Mouse (Mus musculus): Measurements from ENCODE around the gene Snx19. TPM values are rescaled to one million over a fixed set of nuclear protein-coding genes. Genes with fewer than 3 reads are reported as not detected.

The Snx19 gene
- 25.6 and 27.0 TPM in 2 replicates for polyA plus RNA-seq (2016; fragmentation: Nextera tagmentation; extraction: Ambion mirVana)

DNA sequence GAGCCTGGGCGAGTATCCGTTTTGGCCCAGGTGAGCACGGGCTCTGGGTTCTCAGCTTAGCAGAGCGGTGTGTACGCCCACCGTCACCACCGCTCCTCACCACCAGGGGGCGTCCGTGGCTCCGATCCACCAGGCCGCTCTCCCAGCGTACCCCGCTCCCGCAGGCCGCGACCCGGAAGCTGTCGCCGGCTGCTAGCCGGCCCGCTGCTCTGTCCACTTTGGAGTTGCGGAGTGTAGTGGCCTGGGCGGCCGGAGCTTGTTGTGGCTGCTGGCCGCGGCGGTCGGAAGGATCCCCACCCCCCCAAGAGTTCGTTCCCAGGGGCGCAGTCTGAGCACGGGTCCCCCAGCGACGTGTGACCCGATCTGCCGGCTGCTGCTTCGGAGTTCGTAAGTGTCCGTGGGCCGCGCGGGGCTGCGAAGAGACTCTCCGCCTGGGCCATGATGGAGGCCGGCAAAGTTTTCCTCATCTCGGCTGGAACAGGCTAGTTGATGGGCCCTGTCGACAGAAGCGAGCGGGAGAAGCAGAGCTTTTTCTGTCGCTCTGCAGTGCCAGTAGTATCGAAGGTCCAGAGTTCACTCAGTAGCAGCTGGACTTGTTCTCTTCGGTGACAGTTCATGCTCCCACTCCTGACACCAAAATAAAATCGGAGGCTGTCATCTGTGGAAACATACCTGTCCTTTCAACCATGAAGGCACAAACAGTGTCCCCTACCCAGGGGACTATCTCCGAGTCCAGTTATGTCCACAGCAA lies at the start of gene Snx19:
TSS of gene Snx19 (plus strand) at position 227 of the 751 bp plus-strand sequence.
- Histone ChIP-seq H3K9me3 (no peaks in the 10 kb centered on the region), H3K9ac (peak within 1 kb of the TSS; percentile 83), H3K4me1 (peaks cover 37% of the 10 kb centered on the region), H3K4me2 (replicated peaks) (peak within 1 kb of the TSS; percentile 72), H3K27me3 (replicated peaks) (no peaks in the 10 kb centered on the region), H3K36me3 (peaks cover under 1% of the 10 kb centered on the region), H3K4me3 (peak within 1 kb of the TSS; percentile 83), H3K27ac (no peak within 1 kb of the TSS)
- 3% methylated on average over 53 of the region's 53 CpGs for WGBS
- peak; percentile 97 for ATAC-seq (ENCODE audit: low FRiP score, low read depth)

DNA sequence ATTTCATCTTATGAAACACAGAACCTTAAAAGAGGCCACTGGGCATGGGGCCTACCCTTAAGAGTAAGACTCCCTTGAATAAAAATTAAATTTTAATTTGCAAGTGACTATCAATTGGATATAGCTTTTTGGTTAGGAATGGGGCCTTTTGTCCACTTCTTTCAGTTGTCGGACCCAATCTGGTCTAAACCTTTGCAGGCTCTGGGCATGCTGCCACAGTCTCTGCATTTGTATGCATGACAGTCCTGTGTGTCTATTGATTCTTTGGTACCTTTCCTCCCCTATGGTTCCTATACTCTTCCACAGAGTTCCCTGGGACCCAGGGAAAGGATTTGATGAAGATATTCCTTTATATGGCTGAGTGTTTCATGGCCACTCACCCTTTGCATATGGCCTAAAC lies 26.1 kb upstream of the Snx19 start:
- Histone ChIP-seq H3K27me3 (replicated peaks) (no peaks in the 10 kb centered on the region), H3K9ac (no peak overlapping the region), H3K9me3 (no peaks in the 10 kb centered on the region), H3K36me3 (no peaks in the 10 kb centered on the region), H3K27ac (no peak overlapping the region), H3K4me3 (no peak overlapping the region), H3K4me2 (replicated peaks) (no peak overlapping the region), H3K4me1 (no peaks in the 10 kb centered on the region)
- ATAC-seq (ENCODE audit: low FRiP score, low read depth), result no peak
- 84% methylated on average over 1 of the region's 1 CpGs for WGBS

DNA sequence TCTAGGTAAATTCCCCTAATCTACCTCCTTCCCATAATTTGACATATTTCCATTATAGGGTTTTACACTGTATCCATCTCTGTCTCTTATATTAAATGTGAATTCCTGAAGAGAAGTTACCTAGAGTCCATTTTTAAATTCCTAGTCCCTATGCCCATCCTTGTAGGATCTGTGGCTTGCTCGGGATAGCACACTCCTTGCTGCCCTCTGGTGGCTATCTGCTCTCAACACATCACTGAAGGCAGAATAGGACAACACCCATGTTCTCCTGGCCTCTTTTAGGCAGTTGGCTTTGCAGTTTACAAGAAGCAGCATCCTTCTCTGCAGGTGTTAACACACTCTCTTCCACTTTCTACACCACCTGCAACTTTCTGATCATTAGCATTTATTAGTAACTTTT lies 4.0 kb upstream of the Snx19 start:
- Histone ChIP-seq H3K27me3 (replicated peaks) (no peaks in the 10 kb centered on the region), H3K4me2 (replicated peaks) (no peak overlapping the region), H3K36me3 (no peaks in the 10 kb centered on the region), H3K27ac (no peak overlapping the region), H3K9me3 (no peaks in the 10 kb centered on the region), H3K9ac (no peak overlapping the region), H3K4me1 (peaks cover 8% of the 10 kb centered on the region), H3K4me3 (no peak overlapping the region)
- 6% methylated on average over 1 of the region's 1 CpGs for WGBS
- ATAC-seq (ENCODE audit: low FRiP score, low read depth), result no peak

DNA sequence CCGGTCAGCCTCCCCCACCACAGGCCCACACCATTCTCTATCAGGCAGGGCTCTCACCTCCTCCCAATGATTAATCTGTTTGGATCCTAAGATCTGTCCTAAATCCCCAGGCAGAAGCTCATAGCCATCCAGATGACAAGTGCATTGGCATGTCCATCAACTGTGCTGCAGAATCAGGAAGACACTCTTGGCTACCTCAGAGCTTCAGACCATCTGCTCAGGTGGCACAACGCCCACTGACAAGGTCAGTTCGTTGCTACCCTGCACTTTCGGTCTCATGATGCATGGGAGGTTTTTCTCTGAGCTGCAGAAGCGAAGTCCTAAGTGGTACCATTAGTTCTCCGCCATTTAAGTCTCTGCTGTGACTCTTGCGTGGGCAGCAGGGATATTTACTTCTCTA lies 1.7 kb upstream of the Snx19 start:
- H3K27ac ChIP-seq, result no peak overlapping the region
- H3K4me1 ChIP-seq, result peaks cover 31% of the 10 kb centered on the region
- WGBS, result 80% methylated on average over 7 of the region's 7 CpGs
- H3K9ac ChIP-seq, result no peak overlapping the region
- no peaks in the 10 kb centered on the region for H3K9me3 ChIP-seq
- H3K36me3 ChIP-seq, result no peaks in the 10 kb centered on the region
- H3K4me2 ChIP-seq (replicated peaks), result no peak overlapping the region
- no peak overlapping the region for H3K4me3 ChIP-seq
- H3K27me3 ChIP-seq (replicated peaks), result no peaks in the 10 kb centered on the region
- ATAC-seq (ENCODE audit: low FRiP score, low read depth), result no peak

DNA sequence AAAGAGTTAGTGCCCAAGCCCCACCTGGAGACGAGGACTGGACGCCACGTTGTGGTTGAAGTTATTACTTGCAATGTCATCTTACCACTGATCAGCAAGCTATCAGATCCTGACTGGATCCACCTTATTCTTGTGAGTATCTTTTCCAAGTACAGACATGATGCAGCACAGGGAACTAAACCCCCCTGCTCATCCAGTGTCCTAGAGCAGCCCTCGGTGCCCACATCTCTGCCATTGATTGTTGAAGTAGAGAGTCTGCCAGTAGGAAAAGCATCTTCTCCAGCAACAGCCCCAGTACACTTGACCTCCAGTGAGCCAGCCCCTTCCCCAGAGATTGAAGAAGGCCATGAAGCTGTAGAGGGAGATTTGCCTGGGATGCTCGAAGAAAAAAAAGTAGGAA lies 1.3 kb downstream of the Snx19 start:
- Histone ChIP-seq H3K27me3 (replicated peaks) (no peaks in the 10 kb centered on the region), H3K4me3 (peak overlapping the region; percentile 83; the same call in 1 of the 2 replicates), H3K36me3 (peaks cover 10% of the 10 kb centered on the region), H3K9ac (0 out of 2 replicates have a peak overlapping the region, but pooled peaks have one; percentile 83), H3K27ac (no peak overlapping the region), H3K9me3 (no peaks in the 10 kb centered on the region), H3K4me2 (replicated peaks) (peak overlapping the region; percentile 72), H3K4me1 (peaks cover 37% of the 10 kb centered on the region)
- no peak for ATAC-seq (ENCODE audit: low FRiP score, low read depth)
- 93% methylated on average over 5 of the region's 5 CpGs for WGBS

DNA sequence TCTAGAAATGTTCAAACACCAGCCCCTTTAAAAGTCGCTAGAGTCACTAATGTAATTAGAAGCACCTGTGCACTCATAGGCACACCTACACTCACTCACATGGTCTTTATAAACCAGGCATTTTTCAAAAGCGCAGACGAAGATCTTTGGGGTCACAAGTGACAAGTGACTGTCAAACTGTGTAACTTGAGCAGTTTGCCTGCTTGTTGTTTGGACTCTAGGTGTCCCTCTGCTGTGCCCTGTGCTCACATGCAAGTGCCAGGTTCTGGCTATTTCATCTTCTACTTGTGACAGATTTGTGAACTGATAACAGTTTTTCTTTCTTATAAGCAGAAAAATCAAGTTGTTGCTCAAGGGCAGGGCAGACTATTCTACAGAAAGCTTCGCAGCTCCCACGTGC lies 3.5 kb downstream of the Snx19 start:
- WGBS, result 87% methylated on average over 5 of the region's 5 CpGs
- Histone ChIP-seq H3K9me3 (no peaks in the 10 kb centered on the region), H3K4me2 (replicated peaks) (peak overlapping the region; percentile 4; the same call in 1 of the 2 replicates)

DNA sequence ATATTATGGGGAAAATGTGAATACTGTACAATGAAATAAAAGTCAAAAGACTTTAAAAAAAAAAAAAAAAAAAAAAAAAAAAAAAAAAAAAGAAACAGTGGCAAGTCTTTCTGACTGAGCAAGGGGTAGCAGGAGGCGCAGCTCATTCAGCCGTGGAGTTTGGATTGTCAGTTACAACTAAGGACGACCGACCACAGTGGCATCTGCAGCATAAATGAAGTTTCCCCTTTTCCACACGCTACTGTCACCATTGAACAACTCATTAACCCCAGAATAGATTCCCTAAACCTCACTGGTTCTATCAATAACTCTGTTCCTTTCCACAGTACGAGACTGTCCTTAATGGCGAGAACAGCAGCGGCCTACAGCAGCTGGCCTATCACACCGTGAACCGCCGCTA lies 5.0 kb downstream of the Snx19 start:
- 83% methylated on average over 11 of the region's 11 CpGs for WGBS
- Histone ChIP-seq H3K4me2 (replicated peaks) (no peak overlapping the region), H3K27ac (no peak overlapping the region), H3K27me3 (replicated peaks) (no peaks in the 10 kb centered on the region), H3K9ac (no peak overlapping the region), H3K4me3 (no peak overlapping the region), H3K36me3 (peaks cover 39% of the 10 kb centered on the region), H3K9me3 (no peaks in the 10 kb centered on the region), H3K4me1 (peaks cover 37% of the 10 kb centered on the region)
- ATAC-seq (ENCODE audit: low FRiP score, low read depth), result no peak

More for the DNA sequence above, 3.5 kb downstream of the Snx19 start:
- Histone ChIP-seq H3K27ac (no peak overlapping the region), H3K27me3 (replicated peaks) (no peaks in the 10 kb centered on the region), H3K9ac (no peak overlapping the region), H3K4me1 (peaks cover 37% of the 10 kb centered on the region), H3K36me3 (peaks cover 25% of the 10 kb centered on the region), H3K4me3 (no peak overlapping the region)
- no peak for ATAC-seq (ENCODE audit: low FRiP score, low read depth)

DNA sequence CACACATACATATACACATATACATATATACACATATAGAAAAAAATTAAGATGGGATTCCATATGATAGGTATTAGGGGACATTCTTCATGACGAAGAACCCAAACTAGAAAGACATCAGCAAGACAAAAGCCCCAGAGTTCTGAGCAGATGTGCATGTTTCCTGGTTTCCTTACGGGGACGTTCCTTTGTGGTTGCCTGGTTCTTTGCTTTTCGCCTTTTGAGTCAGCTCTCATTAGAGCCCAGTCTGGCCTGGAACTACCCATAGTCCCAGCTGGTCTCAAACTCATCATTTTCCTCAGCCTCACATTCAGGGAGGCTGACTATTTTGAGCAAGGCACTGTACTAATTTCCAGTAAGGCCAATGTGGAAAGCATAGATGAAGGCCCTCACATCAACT lies 7.0 kb downstream of the Snx19 start:
- Histone ChIP-seq H3K4me2 (replicated peaks) (no peak overlapping the region), H3K27me3 (replicated peaks) (no peaks in the 10 kb centered on the region), H3K27ac (no peak overlapping the region), H3K9me3 (no peaks in the 10 kb centered on the region), H3K4me3 (no peak overlapping the region), H3K4me1 (peaks cover 19% of the 10 kb centered on the region), H3K9ac (no peak overlapping the region), H3K36me3 (peaks cover 52% of the 10 kb centered on the region)
- ATAC-seq (ENCODE audit: low FRiP score, low read depth), result no peak
- 93% methylated on average over 4 of the region's 4 CpGs for WGBS

DNA sequence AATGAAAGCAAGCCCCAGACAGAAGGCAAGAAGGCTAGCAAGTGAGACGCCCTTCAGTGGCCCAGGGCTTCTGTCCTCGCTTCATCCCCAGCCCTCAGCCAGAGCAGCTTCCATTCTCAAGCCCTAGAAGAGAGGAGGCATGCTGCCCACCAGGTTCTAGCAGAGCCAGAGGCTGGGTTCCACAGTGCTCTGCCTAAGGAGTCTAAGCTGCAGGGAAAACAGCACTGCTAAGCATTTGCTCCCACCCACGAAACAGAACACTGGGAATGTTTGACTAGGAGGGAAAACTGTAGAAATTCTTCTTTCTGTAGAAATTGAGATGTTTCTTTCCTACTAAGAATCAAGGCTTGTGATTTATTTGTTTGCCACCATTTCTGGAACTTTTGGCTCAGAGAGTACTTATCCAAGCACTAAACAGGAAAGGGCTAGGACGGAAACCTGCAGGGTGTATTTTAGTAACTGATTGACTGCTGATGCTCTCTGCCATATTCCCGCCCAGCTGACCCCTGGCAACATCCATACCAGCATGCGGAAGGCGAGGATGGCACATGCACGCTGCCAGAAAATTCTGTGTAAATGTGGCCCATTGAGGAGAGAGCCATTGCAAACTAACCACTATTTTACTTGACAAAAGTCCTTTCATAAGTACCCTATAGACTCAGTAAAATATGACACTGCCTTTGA lies 9.1 kb downstream of the Snx19 start:
- Histone ChIP-seq H3K27me3 (replicated peaks) (no peaks in the 10 kb centered on the region), H3K36me3 (peaks cover 72% of the 10 kb centered on the region), H3K9me3 (no peaks in the 10 kb centered on the region), H3K27ac (no peak overlapping the region), H3K4me1 (no peaks in the 10 kb centered on the region; the same call in 1 of the 2 replicates), H3K9ac (no peak overlapping the region), H3K4me2 (replicated peaks) (no peak overlapping the region), H3K4me3 (no peak overlapping the region)
- no peak for ATAC-seq (ENCODE audit: low FRiP score, low read depth)
- WGBS, result 93% methylated on average over 8 of the region's 8 CpGs

DNA sequence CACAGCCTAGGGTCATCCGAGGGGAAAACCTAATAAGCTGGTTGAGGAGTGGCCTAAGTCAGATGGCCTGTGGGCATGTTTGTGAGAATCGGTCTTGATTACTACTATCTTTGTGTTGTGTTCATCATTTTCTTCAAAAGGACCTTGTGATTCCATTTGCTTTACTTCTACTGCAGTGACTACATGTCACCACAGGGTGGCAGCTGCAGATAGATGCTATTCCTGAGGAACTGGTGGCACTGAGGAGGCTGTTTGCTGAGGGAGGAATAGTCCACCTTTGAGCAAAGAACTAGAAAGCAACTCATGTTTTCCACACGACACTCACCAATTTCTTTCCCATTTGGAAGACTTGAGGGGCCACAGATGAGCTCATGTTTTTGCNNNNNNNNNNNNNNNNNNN lies 11.6 kb downstream of the Snx19 start:
- no peak for ATAC-seq (ENCODE audit: low FRiP score, low read depth)
- 66% methylated on average over 3 of the region's 3 CpGs for WGBS
- Histone ChIP-seq H3K4me2 (replicated peaks) (no peak overlapping the region), H3K36me3 (peaks cover 81% of the 10 kb centered on the region), H3K27me3 (replicated peaks) (no peaks in the 10 kb centered on the region), H3K27ac (no peak overlapping the region), H3K4me1 (no peaks in the 10 kb centered on the region), H3K9me3 (no peaks in the 10 kb centered on the region), H3K4me3 (no peak overlapping the region), H3K9ac (no peak overlapping the region)

DNA sequence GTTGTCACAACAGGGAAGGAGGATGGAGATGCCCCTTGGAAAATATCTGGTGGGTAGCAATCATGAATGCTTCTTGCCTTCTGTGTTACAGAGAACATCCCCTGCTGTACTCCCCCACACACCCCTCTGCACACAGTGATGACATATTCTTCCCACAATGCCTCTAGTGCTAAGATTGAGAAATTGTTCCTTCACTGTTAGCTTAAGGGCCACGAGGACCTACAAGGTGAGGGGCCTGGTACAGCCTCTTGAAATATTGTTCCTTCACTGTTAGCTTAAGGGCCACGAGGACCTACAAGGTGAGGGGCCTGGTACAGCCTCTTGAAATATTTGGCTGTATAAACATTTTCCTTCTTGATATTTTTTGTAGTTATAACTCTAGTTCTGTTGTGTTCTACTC lies 14.9 kb downstream of the Snx19 start:
- H3K4me3 ChIP-seq, result no peak overlapping the region
- no peak for ATAC-seq (ENCODE audit: low FRiP score, low read depth)
- WGBS, result 93% methylated on average over 2 of the region's 2 CpGs

DNA sequence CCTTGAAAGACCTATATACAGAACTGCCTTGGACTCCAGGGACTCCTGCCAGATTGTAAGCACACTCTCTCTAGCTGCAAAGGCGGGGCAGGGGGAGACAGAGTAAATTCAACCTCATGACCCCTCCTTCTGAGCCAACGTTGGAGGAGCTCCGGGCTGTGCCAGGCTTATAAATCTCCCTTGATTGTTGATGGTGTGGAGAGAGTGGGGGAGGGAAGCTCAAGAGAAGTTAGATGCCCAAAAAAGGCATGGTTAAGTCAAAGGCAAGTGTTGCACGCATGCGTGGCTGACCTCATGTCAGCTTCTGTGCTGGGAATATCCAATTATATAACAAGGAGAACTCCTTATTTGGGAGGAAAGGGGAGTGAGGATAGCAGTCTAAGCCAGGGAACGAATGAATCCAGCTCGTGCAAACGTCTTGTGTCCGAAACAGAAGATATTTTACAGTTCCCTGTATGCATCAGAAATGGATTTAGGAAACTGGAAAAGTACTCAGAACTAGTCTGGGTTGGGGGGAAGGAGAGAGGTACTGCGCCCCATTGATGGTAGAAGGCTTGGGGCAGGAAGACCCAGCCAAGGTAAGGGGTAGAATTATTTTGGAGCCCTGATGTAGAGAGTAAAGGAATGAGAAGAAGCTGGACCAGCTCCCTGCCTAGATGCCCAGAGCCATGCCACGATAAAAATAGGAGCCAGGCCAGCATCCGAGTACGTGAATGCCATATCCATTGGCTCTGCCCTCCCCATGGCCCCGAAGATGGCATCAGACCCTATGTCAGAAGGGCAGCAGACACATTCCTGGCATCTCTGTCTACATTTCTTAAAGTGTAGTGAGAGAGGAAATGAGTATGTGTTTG lies 18.6 kb downstream of the Snx19 start:
- no peaks in the 10 kb centered on the region for H3K27me3 ChIP-seq (replicated peaks)
- WGBS, result 74% methylated on average over 14 of the region's 14 CpGs
- no peak overlapping the region for H3K9ac ChIP-seq
- ATAC-seq (ENCODE audit: low FRiP score, low read depth), result peak; percentile 41; the same call in 1 of the 2 replicates
- no peak overlapping the region for H3K27ac ChIP-seq
- H3K36me3 ChIP-seq, result peaks cover 56% of the 10 kb centered on the region
- peaks cover 4% of the 10 kb centered on the region; the same call in 1 of the 2 replicates for H3K4me1 ChIP-seq
- H3K4me2 ChIP-seq (replicated peaks), result no peak overlapping the region
- no peak overlapping the region for H3K4me3 ChIP-seq
- no peaks in the 10 kb centered on the region for H3K9me3 ChIP-seq

More for the DNA sequence above, 14.9 kb downstream of the Snx19 start:
- H3K27me3 ChIP-seq (replicated peaks), result no peaks in the 10 kb centered on the region
- no peaks in the 10 kb centered on the region; the same call in 1 of the 2 replicates for H3K4me1 ChIP-seq
- no peak overlapping the region for H3K9ac ChIP-seq
- H3K27ac ChIP-seq, result no peak overlapping the region
- no peak overlapping the region for H3K4me2 ChIP-seq (replicated peaks)
- peaks cover 75% of the 10 kb centered on the region for H3K36me3 ChIP-seq
- H3K9me3 ChIP-seq, result no peaks in the 10 kb centered on the region

Data from neural tube, embryonic 12.5 days (tissue).